Mouse (Mus musculus): ENCODE measurements around the gene Wfs1. TPM values are rescaled to one million over a fixed set of nuclear protein-coding genes. Genes with fewer than 3 reads are reported as not detected.

Wfs1 gene
- polyA plus RNA-seq, 1 experiment from 2014 or later = 9.4 TPM

Other genes with a start within 250 kb of the Wfs1 start
- gene Bloc1s4, start 240.6 kb downstream of the Wfs1 start, polyA plus RNA-seq (2015; fragmentation: Nextera tagmentation; extraction: Ambion mirVana) = 19.1 and 19.7 TPM in 2 replicates
- gene Mrfap1, start 192.4 kb downstream of the Wfs1 start, polyA plus RNA-seq (2015; fragmentation: Nextera tagmentation; extraction: Ambion mirVana) = 323 and 350 TPM in 2 replicates
- gene Man2b2, start 158.6 kb downstream of the Wfs1 start, polyA plus RNA-seq (2015; fragmentation: Nextera tagmentation; extraction: Ambion mirVana) = 16.9 and 18.1 TPM in 2 replicates
- 0.10 and 0.36 TPM in 2 replicates for gene Ppp2r2c, start 120.7 kb downstream of the Wfs1 start, polyA plus RNA-seq (2015; fragmentation: Nextera tagmentation; extraction: Ambion mirVana)
- not detected in 2 replicates for gene Gm1043, start 96.2 kb upstream of the Wfs1 start, polyA plus RNA-seq (2015; fragmentation: Nextera tagmentation; extraction: Ambion mirVana)